Mouse (Mus musculus) liver, embryonic 14 days (tissue): ENCODE measurements around the gene Atxn1. TPM values are rescaled to one million over a fixed set of nuclear protein-coding genes. Genes with fewer than 3 reads are reported as not detected.

Experiments used
- polyA plus RNA-seq: library from polyadenylated mRNA; depleted of rRNA; stranded (reverse); fragments of >200 nt; gene quantifications from 2 replicates; pipeline ENCODE4 v1.2.3, GENCODE M21; 2012; rRNA removed

Atxn1 gene
- 0.89 and 1.1 TPM in 2 replicates for polyA plus RNA-seq

DNA sequence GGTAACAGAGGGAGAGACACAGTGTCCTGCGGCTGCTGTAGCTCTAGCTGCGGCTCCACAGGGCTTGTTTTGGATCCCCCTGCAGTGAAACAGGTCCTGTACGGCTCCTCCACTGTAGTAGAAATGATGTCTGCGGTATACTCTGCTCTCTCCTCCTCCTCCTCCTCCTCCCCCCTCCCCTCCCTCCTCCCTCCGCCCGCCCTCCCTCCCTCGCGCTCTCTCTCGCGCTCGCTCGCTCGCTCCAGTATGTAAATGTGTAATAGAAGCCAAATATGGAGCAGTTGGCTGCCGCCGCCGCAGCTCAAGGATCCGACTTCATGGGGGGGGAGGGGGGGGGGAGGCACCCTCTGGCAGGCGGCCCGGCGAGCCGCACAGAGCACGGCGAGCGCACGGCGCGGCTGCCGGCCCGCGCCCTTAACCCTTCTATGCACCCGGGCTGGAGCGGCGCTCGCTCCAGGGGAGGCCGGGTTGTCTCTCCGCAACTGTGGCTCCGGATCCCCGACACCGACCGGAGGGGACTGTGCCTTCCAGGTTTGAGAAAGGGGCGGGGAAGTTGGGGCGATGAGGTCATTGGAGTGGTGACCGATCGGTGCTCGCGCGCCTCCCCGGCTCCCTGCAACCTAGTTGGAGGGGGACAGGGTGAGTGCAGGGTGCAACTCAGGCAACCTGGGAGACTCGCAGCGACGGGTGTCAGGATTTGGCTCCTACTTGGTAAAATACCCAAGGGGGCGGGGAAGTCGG lies at the start of gene Atxn1:
Atxn1 (minus strand) TSS at position 156 of the 741 bp plus-strand sequence.

DNA sequence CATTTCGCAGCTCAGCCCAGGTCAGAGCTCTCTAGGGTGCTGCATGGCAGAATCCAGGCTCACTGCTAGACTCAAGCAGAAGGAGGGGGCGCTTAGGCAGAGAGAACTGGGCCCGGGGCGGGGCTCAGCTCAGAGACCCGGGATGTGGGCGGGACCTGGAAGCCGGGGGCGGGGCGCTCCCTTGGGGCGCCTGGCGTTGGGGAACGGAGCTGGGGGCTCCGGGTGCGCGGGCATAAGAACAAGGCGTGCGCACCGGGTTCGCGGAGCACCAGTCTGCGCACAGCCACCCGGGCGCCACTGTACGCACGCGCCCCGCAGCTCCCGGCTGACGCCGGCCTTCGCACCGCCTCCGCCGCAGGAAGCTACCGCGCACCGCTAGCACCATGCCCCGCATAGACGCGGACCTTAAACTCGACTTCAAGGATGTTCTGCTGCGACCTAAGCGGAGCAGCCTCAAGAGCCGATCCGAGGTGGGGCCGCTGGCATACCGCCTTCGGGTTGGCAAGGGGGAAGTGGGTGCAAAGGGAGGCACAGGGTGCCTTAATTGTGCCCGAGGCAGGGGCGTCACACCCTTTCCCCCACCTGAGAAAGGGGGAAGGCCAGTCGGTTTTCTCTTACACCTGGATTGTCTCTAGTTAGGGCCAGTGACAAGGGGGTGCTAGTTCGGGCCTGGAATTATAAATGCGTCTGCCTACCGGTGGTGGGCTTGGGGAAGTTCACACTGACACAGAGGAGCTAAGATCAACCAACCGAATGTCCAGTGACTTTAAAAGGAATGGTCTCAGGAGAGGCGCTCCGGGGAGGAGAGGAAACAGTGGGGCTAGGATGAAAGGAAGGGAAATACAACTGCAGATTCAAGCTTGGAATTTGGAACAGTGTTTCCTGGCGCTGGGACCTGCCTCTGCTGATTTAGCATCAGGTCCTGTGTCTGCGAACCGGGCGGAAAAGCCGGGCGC lies 457.3 kb downstream of the Atxn1 start, which contains the start of gene Gmpr:
Gmpr (plus strand) TSS at position 171 of the 956 bp plus-strand sequence.

